Mouse (Mus musculus) central nervous system, embryonic 14 days (tissue): ENCODE data around the gene Nipa2. TPM values are rescaled to one million over a fixed set of nuclear protein-coding genes. Genes with fewer than 3 reads are reported as not detected.

Experiments
- polyA plus RNA-seq: library from polyadenylated mRNA; depleted of rRNA; stranded (reverse); fragments of >200 nt; gene quantifications from 2 replicates; pipeline ENCODE4 v1.2.3, GENCODE M21; 2012; rRNA removed

Nipa2 gene
- 21.6 and 23.3 TPM in 2 replicates for polyA plus RNA-seq

DNA sequence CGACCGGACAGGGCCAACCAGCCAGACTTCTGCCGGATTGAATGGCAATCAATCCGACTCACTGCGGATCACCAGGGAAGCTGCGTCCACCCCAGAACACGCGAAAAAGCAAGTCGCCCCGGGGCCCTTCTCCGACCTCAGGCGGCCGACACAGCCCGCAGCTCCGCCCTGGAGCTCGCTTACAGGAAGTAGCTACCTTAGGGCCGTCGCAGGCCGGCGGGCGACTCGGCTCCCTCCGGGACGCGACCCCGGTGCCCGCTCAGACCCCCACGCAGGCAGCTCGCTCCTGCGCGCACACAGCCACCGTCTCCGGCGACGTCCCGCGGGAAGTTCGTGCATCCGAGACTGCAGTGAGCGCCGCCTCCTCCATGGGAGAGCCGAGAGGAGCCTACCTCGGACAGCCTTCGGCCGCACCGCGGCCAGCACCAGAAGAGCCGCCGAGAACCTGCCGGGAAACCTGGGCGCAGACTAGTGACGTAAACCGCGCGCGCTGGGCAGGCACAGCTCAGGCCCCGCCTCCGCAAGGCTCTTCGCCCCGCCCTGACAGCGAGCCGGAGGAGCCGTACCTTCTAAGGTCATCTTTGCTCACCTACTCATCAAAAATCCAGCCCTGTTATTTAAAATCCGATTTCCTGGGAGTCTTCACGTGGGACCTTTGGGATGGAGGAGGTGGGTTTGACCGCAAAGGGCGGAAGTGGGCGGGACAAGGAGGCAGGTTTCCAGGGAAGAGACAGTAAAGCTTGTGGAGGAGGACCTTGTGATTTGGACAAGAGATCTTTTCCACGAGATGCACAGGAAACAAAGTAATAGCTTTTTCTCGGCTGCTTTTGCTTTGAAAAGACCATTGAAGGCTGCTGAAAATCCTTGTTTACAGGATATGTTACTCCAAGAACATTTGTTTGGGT lies at the start of gene Nipa2:
Nipa2 (minus strand) TSS at position 473 of the 905 bp plus-strand sequence.

Other genes with a start within 250 kb of the Nipa2 start
- gene Siglech, start 194.3 kb downstream of the Nipa2 start, polyA plus RNA-seq, result 0.51 and 0.71 TPM in 2 replicates
- gene Tubgcp5, start 168.3 kb downstream of the Nipa2 start, polyA plus RNA-seq, result 25.2 and 31.6 TPM in 2 replicates
- gene Cyfip1, start 120.7 kb downstream of the Nipa2 start, polyA plus RNA-seq, result 41.8 and 43.3 TPM in 2 replicates
- gene Nipa1, start 57.5 kb upstream of the Nipa2 start, polyA plus RNA-seq, result 15.0 and 15.5 TPM in 2 replicates
- 44.4 and 51.1 TPM in 2 replicates for gene Herc2, start 87.7 kb upstream of the Nipa2 start, polyA plus RNA-seq